Mouse (Mus musculus) cortical plate, adult 2 months (tissue): ENCODE measurements around the gene H2afy.

Experiments used
- CTCF ChIP-seq: fragments of 200-500 bp; IDR thresholded peaks from 2 replicates; pipeline ENCODE4 v1.5.1; 2011; ENCODE audit warnings: mild to moderate bottlenecking, control low read depth, low read length; ENCODE audit not compliant: insufficient read depth; ENCODE audit errors: extremely low read depth
- POLR2A ChIP-seq: fragments of 200-500 bp; IDR thresholded peaks from 2 replicates; pipeline ENCODE4 v1.6.1; 2011; ENCODE audit warnings: mild to moderate bottlenecking, low read length, control low read depth; ENCODE audit not compliant: insufficient read depth; ENCODE audit errors: extremely low read depth

- no peak for TF ChIP-seq POLR2A
- TF ChIP-seq CTCF, result no peak
Observed at GRCm38 (mm10) chr13:56134031-56134430, 2.1 kb downstream of the H2afy start.
